Mouse (Mus musculus) lung, adult 2 months (tissue): Measurements from ENCODE around the gene Kif6. TPM values are rescaled to one million over a fixed set of nuclear protein-coding genes. Genes with fewer than 3 reads are reported as not detected.

Experiments
- DNase-seq: peaks from one replicate; pipeline ENCODE4 v3.0.0; 2022
- H3K4me1 ChIP-seq: fragments of 200-500 bp; 2 replicates; pipeline ENCODE4 v1.6.1; 2011; ENCODE audit warnings: low read length; ENCODE audit not compliant: control insufficient read depth, insufficient read depth
- H3K4me3 ChIP-seq: fragments of 200-500 bp; replicated peaks from 2 replicates; pipeline ENCODE3; 2011; ENCODE audit warnings: low read depth, mild to moderate bottlenecking, control low read depth, low read length; ENCODE audit errors: extremely low read depth
- CTCF ChIP-seq: fragments of 200-500 bp; IDR thresholded peaks from 2 replicates; pipeline ENCODE4 v1.5.1; 2011; ENCODE audit warnings: mild to moderate bottlenecking, low read length, control low read depth; ENCODE audit not compliant: insufficient read depth
- POLR2A ChIP-seq: fragments of 200-500 bp; IDR thresholded peaks from 2 replicates; pipeline ENCODE4 v1.6.1; 2011; ENCODE audit warnings: low read depth, mild to moderate bottlenecking, control low read depth, low read length, borderline replicate concordance; ENCODE audit errors: extremely low read depth
- WGBS: fragments of 180-500 bp; shearing (Covaris S2); methylation state at CpG from one replicate; pipeline ENCODE4 v1.1.7; 2018; 5-methylcytosine and 5-hydroxymethylcytosine counted together
- polyA plus RNA-seq: library from polyadenylated mRNA; depleted of rRNA; stranded (reverse); fragments of >200 nt; gene quantifications from 2 replicates; pipeline ENCODE4 v1.2.3, GENCODE M21; 2012

Gene Kif6
- polyA plus RNA-seq, 1 experiment = 1.3 TPM

DNA sequence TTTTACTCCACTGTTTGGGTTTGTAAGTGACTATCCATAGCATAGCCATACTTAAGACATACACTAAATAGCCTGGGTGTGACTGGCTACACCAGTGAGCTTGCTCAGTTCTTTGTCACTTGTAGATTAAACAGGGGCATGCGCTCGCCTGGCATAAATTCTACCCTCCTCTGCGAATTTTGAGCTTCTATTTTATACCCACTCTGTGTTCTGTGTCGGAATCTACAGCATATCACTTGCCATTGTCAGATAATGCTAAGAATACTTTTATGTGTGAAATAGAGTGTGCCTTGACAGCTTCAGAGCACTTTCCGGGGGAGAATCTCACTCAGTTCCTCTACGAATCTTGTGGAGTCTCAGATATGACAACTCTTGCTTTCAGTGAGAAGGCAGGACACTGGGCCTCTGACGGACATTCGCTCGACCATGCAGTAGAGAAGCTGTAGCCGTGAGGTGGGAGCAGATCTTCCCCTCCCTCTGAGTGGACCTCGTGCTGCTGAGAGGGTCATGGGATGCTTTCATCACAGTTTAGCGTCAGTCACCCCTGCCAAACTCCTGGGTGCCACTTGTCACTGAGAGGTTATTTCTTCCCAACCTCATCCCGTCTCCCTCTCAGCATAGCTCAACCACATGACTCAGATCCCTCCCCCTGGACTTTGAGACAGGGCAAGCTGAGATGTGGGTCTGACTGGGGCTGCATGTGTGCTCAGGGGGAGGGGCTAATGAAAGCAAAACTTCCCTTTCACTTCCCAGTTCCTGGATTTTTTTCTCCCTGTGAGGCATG, 12.3 kb downstream of the Kif6 start:
- TF ChIP-seq CTCF = no peak
- TF ChIP-seq POLR2A = no peak
- H3K4me1 ChIP-seq = no peaks in the 10 kb centered on the region
- no peak for DNase-seq
- no peak overlapping the region for H3K4me3 ChIP-seq
- WGBS = 74% methylated on average over 13 of the region's 13 CpGs

DNA sequence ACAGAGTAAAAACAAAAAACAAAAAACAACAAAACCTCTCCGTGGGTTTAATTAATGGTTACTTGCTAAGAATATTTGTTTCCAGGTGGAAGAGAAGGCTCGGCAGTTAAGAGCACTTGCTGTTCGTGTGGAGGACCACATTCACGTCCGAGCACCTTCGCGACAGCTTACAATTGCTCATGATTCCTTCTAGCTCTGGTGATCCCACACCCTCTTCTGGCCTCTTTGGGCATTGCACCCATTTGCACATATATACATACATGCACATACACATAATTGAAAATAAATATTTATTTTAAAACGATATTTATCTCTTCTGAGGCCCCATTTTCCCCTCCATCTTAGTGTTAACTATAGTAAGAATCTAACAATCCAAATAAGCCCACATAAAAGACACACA, 13.9 kb downstream of the Kif6 start:
- 90% methylated on average over 8 of the region's 8 CpGs for WGBS
- no peak for TF ChIP-seq POLR2A
- TF ChIP-seq CTCF = no peak
- no peak overlapping the region for H3K4me3 ChIP-seq
- DNase-seq = no peak
- no peaks in the 10 kb centered on the region for H3K4me1 ChIP-seq

DNA sequence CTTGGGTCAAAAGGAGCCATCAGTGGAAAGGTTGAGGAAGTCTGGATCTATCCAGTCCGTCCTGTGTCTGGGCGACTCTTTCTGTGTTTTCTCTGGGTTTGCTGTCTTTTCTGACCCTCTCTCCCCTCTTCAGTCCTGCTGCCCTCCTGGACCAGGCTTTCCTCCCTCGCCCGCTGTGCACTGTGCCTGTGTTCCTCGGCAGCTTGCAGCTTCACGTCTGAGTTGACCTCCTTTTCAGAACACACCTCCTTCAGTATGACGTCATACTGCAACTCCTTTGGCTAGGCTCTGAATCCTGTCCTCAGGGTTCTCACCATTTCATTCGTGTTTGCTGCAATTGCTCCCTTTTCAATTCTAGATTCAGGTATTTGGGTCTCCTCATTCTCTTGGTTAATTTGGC, 18.1 kb downstream of the Kif6 start:
- no peak overlapping the region for H3K4me3 ChIP-seq
- H3K4me1 ChIP-seq = no peaks in the 10 kb centered on the region
- TF ChIP-seq POLR2A = no peak
- TF ChIP-seq CTCF = no peak
- 36% methylated on average over 8 of the region's 8 CpGs for WGBS
- no peak for DNase-seq

DNA sequence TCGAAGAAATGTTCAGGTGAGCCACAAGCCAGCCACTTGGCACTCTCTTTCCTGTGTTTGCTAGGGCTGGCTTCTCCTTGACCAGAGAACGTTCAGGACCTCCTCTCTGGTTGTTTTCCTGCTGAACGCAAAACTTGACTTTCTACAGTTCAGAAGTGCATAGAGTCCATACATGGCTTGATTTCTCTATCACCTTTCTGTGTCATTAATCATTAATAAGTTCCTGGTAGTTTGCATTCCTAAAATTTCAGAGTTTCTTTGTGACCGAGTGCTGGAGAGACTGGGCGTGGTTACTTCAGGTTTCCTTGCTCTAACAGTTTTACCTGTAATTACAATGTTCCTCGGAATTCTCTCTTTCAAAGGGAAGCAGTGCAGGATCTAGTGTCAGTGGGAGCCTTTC, 27.0 kb downstream of the Kif6 start:
- H3K4me1 ChIP-seq = no peaks in the 10 kb centered on the region
- TF ChIP-seq POLR2A = no peak
- no peak overlapping the region for H3K4me3 ChIP-seq
- DNase-seq = no peak
- WGBS = 73% methylated on average over 6 of the region's 6 CpGs

DNA sequence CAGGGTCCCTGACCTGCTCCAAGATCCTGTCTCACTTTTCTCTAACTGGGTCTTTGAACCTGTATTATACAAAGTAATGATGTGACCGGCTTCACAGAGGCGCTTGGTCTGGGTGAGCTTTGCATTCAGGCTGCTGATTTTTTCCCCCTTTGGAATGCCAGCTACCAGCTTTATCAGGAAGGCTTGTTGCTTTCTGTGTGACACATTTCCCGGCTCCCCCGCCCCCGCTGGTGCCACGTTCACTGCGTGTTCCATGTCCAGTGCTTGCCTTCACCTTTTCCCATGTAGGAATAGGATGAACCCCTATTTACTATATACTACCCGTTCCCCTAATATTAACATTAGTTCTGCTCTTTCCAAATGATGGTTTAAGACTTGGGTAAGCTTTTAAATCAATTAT, 27.4 kb downstream of the Kif6 start:
- TF ChIP-seq CTCF (no peak), POLR2A (no peak)
- whole genome bisulfite sequencing = 77% methylated on average over 8 of the region's 8 CpGs

DNA sequence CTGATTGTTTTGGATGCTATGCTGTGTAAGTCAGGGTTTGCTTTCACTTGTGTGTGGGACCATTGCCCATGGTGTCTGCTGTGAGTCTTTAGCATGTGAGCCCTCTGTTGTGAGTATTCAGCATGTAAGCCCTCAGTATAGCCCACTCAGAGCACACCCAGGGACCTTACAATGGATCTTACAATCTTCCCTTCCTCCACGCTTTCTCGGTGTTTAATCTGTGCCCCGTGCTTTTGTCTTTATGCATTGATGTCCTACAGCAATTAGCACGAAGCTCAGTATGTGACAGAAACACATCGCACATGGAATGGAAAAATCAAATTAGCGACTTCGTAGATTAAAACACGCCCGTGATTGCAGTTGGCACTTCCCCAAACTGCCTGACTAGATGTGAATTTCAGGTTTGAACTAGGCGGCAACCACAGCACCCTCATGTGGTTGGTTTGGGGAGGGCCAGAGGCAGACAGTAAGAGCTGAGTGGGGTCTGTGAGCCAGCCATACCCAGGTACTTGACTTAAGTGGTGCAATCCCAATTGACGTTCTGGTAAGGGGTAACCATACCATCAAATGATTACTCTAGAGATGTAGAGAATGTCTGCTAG, 28.1 kb downstream of the Kif6 start:
- DNase-seq = no peak
- no peaks in the 10 kb centered on the region for H3K4me1 ChIP-seq
- TF ChIP-seq POLR2A = no peak
- no peak for TF ChIP-seq CTCF
- WGBS = 79% methylated on average over 11 of the region's 11 CpGs
- H3K4me3 ChIP-seq = no peak overlapping the region

More for the DNA sequence above, 27.4 kb downstream of the Kif6 start:
- Histone ChIP-seq H3K4me3 (no peak overlapping the region), H3K4me1 (no peaks in the 10 kb centered on the region)
- no peak for DNase-seq

DNA sequence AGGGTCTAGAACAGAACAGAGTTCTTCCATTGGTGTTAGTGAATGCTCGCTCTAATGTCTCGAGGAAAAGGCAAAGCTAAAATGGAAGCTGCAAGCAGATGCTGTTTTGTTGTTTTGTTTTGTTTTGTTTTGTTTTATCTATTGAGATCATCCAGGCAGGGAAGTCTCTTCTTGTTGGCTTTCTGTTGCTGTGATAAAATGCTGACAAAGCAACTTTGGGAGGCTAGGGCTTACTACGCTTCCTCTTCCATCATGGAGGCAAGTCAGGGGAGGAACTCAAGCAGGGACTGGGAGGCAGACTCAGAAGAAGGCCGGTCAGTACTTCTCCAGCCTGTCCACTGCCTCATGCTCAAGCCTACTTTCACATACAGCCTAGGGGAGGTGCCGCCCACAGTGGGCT, 31.3 kb downstream of the Kif6 start:
- no peak for TF ChIP-seq POLR2A
- no peak for TF ChIP-seq CTCF
- Histone ChIP-seq H3K4me1 (no peaks in the 10 kb centered on the region), H3K4me3 (no peak overlapping the region)
- DNase-seq = no peak
- 91% methylated on average over 5 of the region's 5 CpGs for WGBS

DNA sequence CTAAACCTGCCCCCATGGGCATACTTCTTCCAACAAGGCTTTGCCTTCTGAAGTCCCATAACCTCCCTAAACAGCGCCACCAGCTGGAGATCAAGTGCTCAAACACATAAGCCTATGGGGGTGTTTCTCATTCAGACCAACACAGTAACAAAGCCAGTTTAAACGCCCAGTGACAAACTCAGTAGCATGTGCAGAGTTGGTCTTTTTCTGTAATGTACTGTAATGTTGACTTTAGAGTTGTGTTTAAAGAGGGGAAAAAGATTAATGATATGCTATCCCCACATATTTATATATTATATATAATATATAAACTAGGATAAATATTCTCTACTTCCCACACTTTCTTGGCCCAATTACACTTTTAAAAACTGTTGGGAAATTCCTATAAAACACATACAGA, 34.0 kb downstream of the Kif6 start:
- H3K4me3 ChIP-seq = no peak overlapping the region
- 64% methylated on average over 2 of the region's 2 CpGs for WGBS
- DNase-seq = no peak
- H3K4me1 ChIP-seq = no peaks in the 10 kb centered on the region
- no peak for TF ChIP-seq CTCF
- no peak for TF ChIP-seq POLR2A

DNA sequence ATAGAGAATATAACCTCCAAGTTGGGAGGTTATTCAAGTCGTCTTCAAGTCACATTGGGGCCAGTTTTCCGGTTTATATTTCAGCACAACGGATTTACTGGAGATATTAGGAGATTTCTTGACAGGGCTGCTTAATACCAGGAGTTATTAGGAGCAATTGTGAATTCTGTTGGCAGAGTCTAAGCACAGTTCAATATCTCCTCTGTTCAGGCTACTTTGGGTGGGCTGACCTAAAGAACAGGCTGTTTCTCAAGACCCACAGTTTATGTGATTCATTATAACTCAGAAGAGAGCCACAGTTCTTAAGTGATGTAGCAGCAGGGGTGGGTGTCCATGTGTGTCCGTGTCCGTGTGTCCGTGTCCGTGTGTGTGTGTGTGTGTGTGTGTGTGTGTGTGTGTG, 34.5 kb downstream of the Kif6 start:
- Histone ChIP-seq H3K4me1 (no peaks in the 10 kb centered on the region), H3K4me3 (no peak overlapping the region)
- no peak for DNase-seq
- TF ChIP-seq POLR2A = no peak
- no peak for TF ChIP-seq CTCF
- 75% methylated on average over 7 of the region's 7 CpGs for WGBS

DNA sequence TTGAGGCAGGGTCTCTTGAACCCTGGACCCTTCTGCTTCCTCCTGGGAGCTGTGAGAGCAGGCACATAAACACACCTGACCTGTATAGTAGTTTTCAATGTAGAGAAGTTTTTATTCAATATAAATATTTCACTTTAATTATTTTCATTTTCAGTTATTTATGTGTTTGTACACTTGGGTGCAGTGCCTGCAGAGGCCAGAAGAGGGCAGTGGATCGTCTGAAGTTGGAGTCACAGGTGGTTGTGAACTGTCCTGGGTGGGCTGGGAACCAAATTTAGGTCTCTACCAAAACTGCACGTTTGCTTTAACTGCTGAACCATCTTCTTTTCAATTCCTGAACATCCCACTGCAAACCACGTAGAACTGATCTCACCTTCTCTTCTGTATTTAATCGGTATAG, 35.4 kb downstream of the Kif6 start:
- TF ChIP-seq CTCF = no peak
- TF ChIP-seq POLR2A = no peak
- DNase-seq = no peak
- whole genome bisulfite sequencing = 75% methylated on average over 4 of the region's 4 CpGs
- Histone ChIP-seq H3K4me1 (no peaks in the 10 kb centered on the region), H3K4me3 (no peak overlapping the region)

DNA sequence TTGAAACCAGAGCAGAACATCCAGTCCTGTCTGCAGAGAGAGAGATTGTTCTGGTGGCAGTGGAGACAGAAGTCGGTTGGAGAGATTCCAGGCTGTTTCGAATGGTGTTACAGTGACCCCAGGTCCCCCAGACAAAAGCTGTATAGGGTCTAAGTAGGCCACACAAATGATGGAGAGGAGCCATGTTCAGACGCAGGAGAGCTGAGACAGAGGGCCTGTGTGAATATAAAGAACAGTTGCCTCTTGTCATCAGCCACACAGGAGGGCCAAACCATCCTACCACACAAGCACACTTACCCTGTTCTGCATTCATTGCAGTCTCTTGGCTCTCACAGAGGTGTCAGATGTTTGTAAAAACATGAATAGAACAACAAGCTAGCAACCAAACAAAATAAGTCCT, 37.4 kb downstream of the Kif6 start:
- DNase-seq = no peak

More for the DNA sequence above, 37.4 kb downstream of the Kif6 start:
- WGBS = 57% methylated on average over 3 of the region's 3 CpGs
- Histone ChIP-seq H3K4me1 (no peaks in the 10 kb centered on the region), H3K4me3 (no peak overlapping the region)
- TF ChIP-seq CTCF = no peak
- no peak for TF ChIP-seq POLR2A
